Mouse (Mus musculus) neutrophil, adult 5-6 weeks (primary cell): ENCODE measurements around the gene Atg10. TPM values are rescaled to one million over a fixed set of nuclear protein-coding genes. Genes with fewer than 3 reads are reported as not detected.
"Not testable (repeated sequence)": the region's sequence is repeated elsewhere in the genome, so short reads cannot be mapped to it uniquely, and the experiment has no call there.

Experiments
- ATAC-seq: fragments of 151-379, 151-347 bp; 2 replicates; pipeline ENCODE4 v1.8.0; 2017; ENCODE audit warnings: mild to moderate bottlenecking, moderate TSS enrichment; ENCODE audit not compliant: insufficient number of reproducible peaks, poor library complexity, low FRiP score, severe bottlenecking; ENCODE audit errors: extremely low read depth
- total RNA-seq: library from RNA; stranded (forward); fragments of 200-1000 nt; gene quantifications from 2 replicates; pipeline ENCODE4 v1.2.3, GENCODE M21; 2017

Atg10 gene
- 3.1 and 8.7 TPM in 2 replicates for total RNA-seq

DNA sequence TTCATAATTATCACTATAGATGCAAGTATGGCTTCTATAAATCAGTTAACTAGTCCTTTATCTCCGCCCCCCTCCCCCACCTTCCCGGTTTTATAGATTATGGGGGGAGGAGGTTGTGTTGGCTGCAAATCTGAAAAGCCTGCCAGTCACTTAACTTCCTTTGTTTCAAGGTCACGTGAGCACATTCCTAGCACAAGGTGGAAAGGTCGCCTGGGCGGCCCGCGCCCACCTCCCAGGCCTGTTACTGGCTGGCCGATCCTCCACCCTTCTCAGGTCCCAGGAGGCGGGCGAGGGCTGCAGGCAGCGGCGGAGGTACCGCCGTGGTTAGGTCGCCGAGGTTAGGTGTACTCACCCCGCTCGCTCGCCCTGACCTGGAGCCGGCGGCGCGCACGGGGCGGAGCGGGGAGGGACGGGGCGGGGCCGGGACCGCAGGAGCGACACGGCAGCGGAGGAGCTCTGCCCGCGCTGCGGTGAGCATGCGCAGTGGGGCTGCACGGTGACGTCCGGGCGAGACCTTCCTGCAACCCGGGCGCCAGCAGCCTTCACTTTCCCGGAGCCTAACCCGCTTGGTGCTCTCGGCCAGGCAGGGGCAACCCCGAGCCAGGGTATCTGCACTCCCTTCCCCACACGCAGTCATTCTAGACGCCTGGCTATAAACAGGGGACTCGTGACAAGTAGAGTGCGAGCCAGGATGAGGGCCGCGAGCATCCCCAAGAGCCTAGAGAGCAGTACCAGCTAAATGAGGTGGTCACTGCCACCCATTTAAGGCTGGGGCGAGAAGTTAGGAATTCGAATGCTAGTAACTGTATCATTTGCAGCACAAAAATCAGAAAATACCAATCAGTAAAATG lies at the start of gene Atg10:
Gene Atg10, minus strand, starts transcription at position 382 of the 851 bp plus-strand sequence.
- peak; percentile 89 for ATAC-seq

DNA sequence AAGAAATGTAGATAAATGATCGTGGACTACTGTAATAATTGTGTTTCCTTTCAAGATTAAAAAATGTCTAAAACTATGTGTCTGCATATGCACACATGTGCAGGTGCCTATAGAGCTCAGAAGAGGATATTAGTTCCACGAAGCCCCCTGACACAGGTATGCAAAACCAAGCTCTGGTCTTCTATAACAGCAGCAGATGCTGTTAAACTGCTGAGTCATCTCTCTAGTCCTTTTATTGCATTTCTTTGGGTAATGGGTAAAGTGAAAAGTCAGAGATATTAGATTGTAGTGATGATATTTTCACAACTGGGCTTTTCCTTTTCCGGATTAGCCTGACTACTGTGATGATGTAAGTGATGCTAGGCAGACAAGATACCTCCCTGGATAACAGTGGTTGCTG lies 28.6 kb upstream of the Atg10 start:
- ATAC-seq, result no peak

DNA sequence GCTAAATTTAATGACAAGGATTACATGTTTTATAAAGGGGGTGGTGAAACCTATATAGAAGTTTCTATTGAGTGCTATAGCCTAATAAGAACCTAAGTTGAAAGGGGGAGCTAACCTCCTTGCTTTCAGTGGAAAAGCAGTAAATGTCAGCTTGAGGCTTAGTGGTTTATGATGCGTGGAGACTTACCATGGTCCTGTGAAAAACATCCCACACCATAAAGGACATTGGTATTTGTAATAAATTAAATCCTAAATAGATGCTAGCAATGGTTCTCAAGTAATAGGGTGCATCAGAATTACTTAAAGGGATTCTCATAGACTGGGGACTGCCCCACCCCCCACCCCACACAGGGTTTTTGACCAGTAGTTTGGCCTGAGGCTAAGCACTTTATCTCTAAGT lies 27.9 kb upstream of the Atg10 start:
- ATAC-seq, result no peak

DNA sequence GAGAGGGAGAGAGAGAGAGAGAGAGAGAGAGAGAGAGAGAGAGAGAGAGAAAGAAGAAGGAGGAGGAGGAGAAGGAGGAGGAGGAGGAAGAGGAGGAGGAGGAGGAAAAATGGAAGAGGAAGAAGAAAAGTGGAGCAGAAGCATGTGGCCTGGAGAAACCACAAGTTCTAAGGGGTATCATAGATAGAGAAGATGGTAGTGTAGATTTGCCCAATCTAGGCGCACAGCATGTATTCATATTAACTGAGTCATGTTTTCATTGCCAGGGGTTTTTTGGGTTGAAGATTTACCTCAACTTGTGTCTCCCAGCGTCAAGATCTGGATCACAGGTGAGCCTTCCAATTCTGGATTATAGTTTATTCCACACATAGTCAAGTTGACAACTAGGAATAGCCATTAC lies 26.3 kb upstream of the Atg10 start:
- ATAC-seq, result not testable (repeated sequence)

DNA sequence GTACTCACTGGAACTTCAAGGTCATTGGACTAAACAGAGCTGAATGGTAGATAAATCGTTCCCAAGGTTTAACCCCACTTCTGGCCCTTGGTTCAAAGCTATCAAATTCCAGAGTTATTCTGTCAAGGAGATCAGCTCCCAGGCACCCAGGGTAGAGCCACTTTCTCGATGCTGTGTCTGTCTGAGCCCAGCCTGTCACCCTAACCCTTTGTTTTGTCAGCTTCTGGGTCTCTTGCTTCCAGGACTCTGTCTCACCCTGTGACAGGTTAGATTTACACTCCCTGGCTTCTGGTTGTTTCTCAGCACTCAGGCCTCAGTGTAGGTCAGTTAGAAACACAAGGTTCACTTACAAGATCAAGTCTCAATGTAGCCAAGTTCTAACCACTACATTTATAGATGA lies 22.7 kb upstream of the Atg10 start:
- 0 out of 2 replicates have a peak, but pooled peaks have one; percentile 6 for ATAC-seq

DNA sequence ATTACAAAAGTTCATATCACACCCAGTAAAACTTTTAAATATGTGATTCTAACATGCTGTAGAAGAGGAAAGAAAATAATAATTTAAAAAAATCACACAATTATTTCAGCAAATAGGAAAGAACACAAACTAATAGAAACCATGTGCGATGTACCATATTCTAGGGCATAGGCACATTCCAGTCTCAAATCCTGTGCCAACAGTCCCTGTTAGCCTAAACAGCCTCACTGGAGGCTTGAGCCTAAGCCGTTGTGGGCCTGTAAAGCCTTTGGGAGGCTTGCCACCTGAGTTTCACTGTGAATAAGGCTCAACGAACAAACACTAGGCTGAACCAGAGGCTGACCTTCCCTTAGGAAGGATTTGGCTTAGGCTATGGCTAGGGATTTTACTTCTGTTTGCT lies 14.2 kb upstream of the Atg10 start:
- no peak for ATAC-seq

DNA sequence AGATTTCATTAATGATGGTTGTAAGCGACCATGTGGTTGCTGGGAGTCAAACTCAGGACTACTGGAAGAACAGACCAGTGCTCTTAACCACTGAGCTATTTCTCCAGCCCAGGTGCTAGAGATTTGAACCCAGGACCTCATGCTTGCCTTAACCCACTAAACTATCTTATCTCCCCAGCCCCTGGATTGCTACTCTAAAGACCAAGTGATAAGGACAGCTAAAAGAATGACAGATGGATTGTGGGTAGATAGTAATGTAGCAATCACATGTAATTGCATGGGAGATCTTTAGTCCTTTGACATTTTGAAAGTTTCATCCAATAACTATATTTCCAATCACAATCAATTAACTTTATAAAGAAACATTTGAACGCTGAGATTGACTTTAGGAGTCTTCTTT lies 13.1 kb upstream of the Atg10 start:
- ATAC-seq, result no peak

DNA sequence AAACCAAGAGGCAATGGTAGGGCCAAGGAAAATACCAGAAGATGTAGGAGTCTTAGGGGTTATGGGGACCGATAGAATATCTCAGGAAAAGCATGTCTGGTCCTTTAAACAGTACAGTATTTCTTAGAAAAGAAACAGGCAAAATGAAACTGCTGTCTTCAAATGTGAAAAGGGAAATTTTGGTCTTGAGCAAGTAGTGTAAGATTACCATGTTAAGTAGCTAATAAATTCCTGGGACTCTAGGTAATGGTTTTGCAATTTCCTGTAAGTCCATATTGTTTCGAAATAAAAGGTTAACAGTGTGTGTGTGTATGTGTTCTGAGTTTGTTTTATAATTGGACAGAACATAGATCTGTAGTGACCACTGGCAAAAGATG lies 658 bp upstream of the Atg10 start:
- no peak for ATAC-seq

DNA sequence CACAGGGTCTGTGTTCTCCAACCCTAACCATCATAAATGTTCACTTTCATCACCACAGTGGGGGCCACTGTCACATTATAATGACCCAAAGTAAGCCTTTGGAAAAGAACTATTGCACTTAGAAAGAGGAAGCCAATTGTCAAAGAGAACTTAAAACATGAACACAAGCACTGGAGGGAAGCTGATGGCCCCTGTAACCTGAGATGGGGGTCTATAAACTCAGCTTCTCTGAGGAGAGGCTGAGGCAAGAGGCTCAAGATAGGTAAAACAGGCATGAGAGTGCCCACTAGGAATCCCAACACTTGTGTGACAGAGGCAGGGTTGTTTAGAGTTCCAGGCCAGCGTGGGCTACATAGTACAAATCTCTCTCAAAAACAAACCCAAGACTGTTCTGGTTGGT lies 705 bp downstream of the Atg10 start:
- no peak for ATAC-seq

DNA sequence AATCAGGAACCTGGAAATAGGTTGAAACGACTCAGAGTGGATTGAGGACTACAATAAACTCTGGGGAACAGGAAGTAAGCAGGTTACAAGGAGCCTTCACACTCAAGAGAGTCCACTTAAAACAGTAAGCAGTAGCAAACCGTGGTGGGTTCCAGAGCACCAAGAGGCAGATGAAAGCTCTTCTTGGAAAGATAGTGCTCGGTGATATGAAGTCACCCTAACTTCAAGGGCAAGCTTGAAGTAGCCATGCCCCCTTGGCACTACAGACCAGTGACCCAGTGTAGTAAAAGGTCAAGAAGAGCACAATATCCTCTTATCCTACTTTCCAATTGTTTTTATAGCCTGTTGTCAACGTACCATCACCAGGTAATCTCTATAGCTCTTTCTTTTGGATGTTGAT lies 2.1 kb downstream of the Atg10 start:
- no peak for ATAC-seq

DNA sequence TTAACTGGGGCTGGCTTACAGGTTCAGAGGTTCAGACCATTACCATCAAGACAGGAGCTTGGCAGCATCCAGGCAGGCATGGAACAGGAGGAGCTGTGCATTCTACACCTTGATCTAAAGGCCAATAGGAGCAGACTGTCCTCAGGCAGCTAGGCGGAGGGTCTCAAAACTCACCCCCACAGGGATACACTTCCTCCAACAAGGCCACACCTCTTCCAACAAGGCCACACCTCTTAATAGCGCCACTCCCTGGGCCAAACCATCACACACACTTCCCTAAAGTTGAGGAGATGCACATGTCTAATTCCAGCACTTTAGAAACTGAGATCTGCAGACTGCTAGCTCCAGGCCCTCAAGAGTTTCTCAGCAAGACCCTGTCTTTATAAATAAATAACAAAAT lies 6.1 kb downstream of the Atg10 start:
- no peak for ATAC-seq

DNA sequence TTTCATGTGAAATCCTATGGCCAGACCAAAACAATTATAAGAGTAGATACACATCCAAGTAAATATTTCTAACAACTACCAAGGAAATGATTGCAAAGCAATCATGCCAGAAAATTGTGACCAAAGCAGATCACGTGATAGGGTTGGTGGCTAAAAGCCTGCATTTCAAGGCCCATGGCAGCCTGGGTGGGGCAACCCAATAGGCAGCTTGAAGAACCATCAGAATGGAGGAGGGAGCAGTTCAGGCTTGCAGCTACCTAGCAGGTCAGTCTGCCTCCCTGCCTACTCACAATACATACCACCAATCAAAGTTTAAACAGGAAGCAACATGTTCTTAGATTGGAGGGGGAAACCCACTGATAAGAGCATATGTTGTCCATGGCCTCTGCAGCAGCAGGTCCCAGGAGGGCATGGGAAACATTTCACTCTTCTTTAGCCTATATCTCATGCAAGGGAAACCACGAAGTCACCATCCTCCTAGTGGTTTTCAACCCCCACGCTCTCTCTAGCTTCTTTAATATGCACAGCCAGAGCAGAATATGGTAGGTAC lies 7.0 kb downstream of the Atg10 start:
- ATAC-seq, result peak; percentile 43; the same call in 1 of the 2 replicates

DNA sequence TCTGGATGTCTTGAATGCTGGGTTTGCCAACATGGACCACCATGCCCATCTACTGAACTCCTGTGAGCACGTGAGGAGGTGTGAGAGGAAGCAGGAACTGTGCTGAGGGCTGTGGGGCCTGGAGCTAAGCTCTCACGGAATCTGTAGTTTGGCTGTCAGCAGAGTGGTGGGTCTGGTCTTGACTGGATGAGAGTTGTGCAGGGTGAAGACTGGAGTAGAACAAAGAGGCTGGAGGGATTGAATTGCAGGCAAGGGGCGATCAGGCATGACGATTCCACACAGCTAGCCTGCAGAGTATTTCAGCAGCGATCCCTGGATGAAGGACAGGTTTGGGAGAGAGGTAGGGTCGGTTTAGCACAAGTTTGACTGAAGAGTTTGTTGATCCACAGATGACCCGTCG lies 10.8 kb downstream of the Atg10 start:
- ATAC-seq, result no peak

DNA sequence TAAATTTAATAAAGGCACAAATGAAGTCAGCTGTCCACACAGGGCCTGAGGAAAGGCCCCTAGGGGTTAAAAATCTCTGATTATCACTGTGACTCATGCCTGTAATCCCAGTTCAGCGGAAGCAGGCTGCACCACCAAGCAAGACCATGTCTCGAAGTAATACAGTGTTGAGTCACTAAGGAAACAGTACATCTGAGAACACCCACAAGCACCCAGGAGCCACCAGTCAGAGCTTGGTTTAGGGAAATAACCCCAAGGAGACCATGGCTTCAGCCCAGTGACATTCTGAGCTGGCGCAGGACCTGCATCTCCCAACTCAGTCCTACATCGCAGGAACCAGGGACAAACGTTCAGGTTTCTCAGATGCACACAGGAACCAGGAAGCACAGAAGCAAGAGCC lies 17.5 kb downstream of the Atg10 start:
- ATAC-seq, result no peak

DNA sequence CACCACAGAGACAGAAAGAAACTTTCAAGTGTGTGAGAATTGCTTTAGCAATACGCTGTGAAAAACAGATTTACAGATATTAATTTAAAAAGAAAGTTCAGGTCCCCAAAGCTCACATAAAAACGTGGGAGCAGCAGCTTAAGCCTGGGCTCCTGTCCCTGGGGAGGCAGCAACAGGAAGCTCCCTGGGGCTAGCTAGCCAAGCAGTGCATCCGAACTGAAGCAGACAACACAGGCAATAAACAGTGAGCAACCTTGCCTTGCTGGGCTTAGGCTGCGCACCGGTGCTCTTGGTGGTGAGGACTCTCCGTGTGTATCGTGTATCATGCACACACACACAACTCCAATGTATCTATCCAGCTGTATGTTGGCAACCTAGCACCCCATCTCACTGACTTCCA lies 21.2 kb downstream of the Atg10 start:
- ATAC-seq, result 0 out of 2 replicates have a peak, but pooled peaks have one; percentile 16

DNA sequence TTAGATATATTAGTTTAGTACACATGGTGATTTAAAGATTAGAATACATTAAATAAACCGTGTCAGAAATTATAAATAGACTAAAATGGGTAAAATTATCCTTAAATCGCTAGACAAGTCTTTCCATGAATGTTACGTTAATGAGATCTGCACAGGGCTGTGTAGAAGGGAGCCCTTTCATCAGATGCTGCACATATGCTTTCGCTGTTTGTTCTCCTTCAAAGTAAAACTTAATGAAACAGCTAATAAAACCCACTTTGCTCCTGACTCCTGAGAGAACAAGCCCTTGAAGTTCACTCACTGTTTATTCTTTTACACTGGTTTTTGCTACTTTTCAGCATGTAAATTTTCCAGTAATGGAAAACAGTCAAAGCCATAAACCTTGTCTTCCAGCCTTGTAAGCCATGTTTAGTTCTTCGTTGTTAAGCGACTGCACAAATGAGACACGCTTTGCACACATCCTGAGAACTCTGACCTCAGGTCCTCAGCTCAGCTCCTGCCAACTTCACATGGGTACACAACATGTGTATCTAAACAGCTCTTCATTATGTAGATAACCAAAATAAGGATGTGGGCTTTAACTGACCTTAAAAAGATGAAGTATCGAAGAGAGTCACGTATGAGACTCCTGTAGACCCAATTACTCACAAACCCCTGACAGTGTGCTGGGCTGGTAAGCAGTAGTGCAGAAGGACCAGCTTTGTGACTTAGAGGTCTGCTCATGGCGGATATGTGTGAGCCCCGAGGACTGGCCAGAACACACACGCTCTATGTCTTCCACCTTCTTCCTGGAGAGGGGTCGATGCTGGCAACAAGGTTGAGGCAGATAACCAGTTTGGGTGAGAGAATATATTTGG lies 36.2 kb downstream of the Atg10 start:
- ATAC-seq, result no peak

DNA sequence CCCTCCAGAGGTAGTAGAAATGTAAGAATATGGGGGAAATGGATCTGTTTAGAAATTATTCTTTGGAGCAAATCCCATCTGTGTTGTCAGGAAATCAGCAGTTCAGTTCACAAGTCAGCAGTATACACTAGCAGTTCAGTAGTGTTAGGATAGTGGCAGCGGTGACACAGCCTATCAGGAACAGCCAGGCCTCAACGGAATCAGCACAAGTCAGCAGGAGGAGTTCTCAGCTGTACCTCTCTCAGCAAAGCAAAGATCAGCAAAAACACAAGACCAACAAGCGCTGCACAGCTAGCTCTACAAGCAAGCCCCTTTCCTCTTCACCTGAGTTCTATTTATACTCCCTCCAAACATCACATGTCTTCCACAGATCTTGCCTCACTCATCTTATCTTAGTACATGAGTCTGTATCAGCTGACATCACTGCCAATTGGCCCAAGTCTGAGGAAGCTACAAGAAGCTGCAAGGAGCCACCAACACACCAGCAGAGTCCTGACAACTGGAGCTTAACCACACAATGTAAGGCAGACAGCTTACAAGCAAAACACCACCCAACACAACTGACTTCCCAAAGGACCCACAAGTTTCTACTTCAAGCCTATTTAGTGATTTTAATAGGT lies 38.4 kb downstream of the Atg10 start:
- ATAC-seq, result no peak

DNA sequence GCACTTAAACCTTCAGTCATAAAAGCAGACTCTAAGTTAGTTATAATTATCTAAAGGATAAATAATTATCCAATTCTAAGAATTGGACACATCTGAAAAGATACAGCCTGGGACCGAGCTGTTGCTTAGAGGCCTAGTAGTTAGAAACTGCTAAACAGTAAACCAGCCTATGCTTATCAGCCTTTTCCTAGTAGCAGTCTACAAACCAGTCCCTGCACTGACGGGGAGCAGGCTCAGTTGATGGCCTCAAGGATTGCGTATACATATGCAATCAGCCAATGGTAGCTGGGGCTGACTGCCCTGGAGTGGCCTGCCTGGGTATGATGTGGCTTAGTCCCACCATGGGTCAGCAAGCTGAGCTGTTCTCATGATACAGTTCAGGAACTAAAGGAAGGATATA lies 39.5 kb downstream of the Atg10 start:
- ATAC-seq, result no peak

DNA sequence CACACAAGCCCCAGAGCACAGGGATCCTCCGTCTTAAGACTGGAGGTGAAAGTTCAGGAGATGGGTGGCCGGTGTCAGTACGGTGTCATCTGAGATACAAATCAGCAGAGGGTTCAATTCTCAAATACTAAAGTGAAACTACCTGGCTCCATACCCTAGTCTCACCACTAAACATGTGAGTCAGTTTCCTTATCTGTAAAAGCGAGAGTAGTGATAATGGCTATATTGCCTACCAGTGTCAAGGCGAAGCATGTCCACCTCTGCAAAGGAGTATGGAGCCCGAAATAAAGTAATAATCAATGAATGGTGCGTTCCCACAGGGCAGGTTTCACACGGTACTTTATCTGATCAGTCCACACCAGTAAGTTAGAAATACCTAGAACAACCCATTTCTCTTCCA lies 43.4 kb downstream of the Atg10 start:
- ATAC-seq, result no peak
